Mouse (Mus musculus) ES-E14 (cell line): ENCODE measurements around the gene Mad2l1bp.

ENCODE experiments used
- CHD2 ChIP-seq: IDR thresholded peaks from 2 replicates; pipeline ENCODE4 v1.6.1; 2014; ENCODE audit warnings: mild to moderate bottlenecking, low read depth, low read length, inconsistent platforms
- MAFK ChIP-seq: IDR thresholded peaks from 2 replicates; pipeline ENCODE4 v1.6.1; 2014; ENCODE audit warnings: mild to moderate bottlenecking, low read depth, low read length, inconsistent platforms; ENCODE audit not compliant: insufficient read depth
- ZC3H11A ChIP-seq: IDR thresholded peaks from 2 replicates; pipeline ENCODE4 v1.6.1; 2012; ENCODE audit warnings: low read depth, mild to moderate bottlenecking, inconsistent platforms, low read length, borderline replicate concordance
- ZNF384 ChIP-seq: IDR thresholded peaks from 2 replicates; pipeline ENCODE4 v1.6.1; 2012; ENCODE audit warnings: low read depth, low read length, inconsistent platforms

- no peak for TF ChIP-seq CHD2
- TF ChIP-seq MAFK: no peak
- no peak for TF ChIP-seq ZC3H11A
- TF ChIP-seq ZNF384: no peak
These were observed 9.2 kb upstream of the Mad2l1bp start for GRCm38 (mm10) chr17:46162551-46162950.
